Mouse (Mus musculus): ENCODE measurements around the gene Rbpms2. TPM values are rescaled to one million over a fixed set of nuclear protein-coding genes. Genes with fewer than 3 reads are reported as not detected.

The Rbpms2 gene
- polyA plus RNA-seq, 1 experiment from 2014 or later = 8.9 TPM

GRCm38 (mm10) chr9:65622826-65623225 lies 6.6 kb upstream of the Rbpms2 start:
- WGBS = 83% methylated on average over 5 of the region's 5 CpGs
- Histone ChIP-seq H3K27me3 (peaks cover 8% of the 10 kb centered on the region; the same call in 1 of the 2 replicates), H3K36me3 (no peaks in the 10 kb centered on the region), H3K4me1 (no peaks in the 10 kb centered on the region), H3K4me3 (replicated peaks) (no peak overlapping the region), H3K9ac (no peak overlapping the region), H3K9me3 (replicated peaks) (no peaks in the 10 kb centered on the region), H3K4me2 (replicated peaks) (no peak overlapping the region), H3K27ac (replicated peaks) (no peak overlapping the region)
- no peak for ATAC-seq (ENCODE audit: insufficient number of reproducible peaks, low FRiP score, low TSS enrichment, low read depth)

DNA sequence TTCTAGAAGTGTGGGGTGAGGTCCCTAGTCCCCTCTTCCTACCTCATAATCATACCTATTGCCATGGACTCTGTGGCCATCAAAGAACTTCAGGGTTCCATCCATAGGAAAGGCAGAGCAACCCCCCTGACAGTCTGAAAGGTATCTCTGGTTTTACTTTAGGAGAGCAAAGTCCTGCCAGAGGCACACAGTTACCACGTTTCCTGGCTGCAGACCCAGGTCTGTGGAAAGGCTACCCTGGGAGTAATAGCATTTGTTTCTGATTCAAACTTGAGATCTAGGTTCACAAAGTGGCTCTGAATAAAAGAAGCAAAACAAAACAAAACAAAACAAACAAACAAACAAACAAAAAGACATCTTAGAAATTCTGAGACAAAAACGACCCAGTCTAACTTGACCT lies 5.2 kb upstream of the Rbpms2 start:
- no peak overlapping the region for H3K4me3 ChIP-seq (replicated peaks)
- H3K4me2 ChIP-seq (replicated peaks) = no peak overlapping the region
- H3K9ac ChIP-seq = no peak overlapping the region
- no peaks in the 10 kb centered on the region for H3K36me3 ChIP-seq
- ATAC-seq (ENCODE audit: insufficient number of reproducible peaks, low FRiP score, low TSS enrichment, low read depth) = no peak
- H3K9me3 ChIP-seq (replicated peaks) = no peaks in the 10 kb centered on the region
- WGBS = 59% methylated on average over 2 of the region's 2 CpGs
- peaks cover 20% of the 10 kb centered on the region for H3K27me3 ChIP-seq
- H3K27ac ChIP-seq (replicated peaks) = no peak overlapping the region
- H3K4me1 ChIP-seq = peaks cover 5% of the 10 kb centered on the region

DNA sequence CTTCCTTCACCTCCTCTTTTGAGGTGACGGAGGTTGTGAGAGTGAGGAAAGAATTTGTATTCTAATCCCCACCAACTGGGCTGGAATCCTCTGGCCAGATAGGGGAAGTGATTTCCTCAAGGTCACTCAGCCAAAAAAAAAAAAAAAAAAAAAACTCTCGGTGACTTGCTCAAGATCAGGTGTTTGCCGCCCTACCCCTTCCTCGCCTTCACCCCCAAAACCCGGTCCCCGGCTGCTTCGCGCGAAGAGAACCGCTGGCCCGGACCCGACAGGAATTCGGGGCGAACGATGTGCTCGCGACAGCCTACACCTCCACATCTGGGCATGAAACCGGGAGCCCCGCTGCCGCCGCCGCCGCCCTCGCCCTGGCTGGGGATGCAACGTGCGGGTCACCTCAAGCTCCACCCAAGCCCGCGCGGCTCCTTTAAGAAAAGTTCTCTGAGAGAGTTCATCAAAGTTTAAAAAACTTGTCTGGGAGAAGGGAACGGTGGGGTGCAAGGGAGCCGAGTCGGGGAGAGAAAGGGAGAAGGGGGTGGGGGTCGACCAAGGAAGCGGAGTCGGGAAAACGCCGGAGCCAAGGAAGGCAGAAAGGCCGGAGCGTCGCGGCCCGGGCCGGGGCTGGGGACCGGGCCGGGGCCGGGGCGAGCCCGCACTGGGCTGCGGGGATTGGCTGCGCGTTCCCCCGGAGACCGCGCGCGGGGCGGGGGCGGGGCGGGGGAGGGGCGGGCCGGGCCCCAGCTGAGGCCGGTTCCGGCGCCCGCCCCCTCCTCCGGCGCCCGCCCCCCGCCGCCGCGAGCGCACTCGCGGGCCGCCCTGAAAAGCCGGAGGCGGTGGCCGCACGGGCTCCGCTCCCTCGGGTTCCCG lies 551 bp downstream of the Rbpms2 start:
- Histone ChIP-seq H3K9me3 (replicated peaks) (no peaks in the 10 kb centered on the region), H3K9ac (peak overlapping the region; percentile 50; the same call in 1 of the 2 replicates), H3K27ac (replicated peaks) (no peak overlapping the region), H3K4me1 (peaks cover 15% of the 10 kb centered on the region), H3K36me3 (no peaks in the 10 kb centered on the region), H3K4me3 (replicated peaks) (peak overlapping the region; percentile 57), H3K4me2 (replicated peaks) (peak overlapping the region; percentile 99), H3K27me3 (peaks cover 34% of the 10 kb centered on the region)
- ATAC-seq (ENCODE audit: insufficient number of reproducible peaks, low FRiP score, low TSS enrichment, low read depth) = peak; percentile 94
- WGBS = under 1% methylated on average over 37 of the region's 83 CpGs

DNA sequence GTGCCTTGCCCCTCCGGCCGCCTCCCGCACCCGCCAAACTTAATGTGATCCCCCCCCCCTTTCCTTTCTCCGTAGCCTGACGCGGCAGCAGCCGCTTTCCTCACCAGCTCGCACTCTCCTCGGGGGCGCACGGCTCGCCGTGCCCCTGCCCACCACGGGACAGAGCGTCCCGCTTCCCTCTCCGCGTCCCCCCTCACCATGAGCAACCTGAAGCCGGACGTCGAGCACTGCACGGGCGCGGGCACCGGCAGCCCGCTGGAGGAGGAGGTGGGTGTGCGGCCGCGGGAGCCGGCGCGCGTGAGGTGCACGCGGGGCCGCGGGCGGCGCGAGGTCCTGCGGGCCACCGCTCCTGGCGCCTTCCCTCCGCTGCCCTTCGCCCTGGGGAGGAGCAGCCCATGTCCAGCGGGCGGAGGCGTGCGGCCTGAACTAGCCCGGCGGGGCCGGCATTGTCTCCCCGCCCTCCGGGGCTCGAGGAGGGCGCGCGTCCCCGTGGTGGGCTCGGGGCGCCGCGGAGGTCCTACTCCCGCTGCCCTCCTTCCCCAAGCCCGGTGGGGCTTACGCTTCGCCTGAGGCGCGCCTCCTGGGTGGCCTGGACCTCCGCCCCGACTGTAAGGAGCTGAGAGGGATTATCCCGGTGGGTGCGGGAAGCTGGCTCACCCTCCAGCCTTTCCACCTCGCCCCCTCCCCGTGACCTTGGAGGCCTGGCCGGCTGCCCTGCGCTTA lies 1.3 kb downstream of the Rbpms2 start:
- Histone ChIP-seq H3K9ac (peak overlapping the region; percentile 50), H3K27me3 (peaks cover 34% of the 10 kb centered on the region), H3K4me3 (replicated peaks) (peak overlapping the region; percentile 57), H3K4me1 (peaks cover 15% of the 10 kb centered on the region), H3K4me2 (replicated peaks) (peak overlapping the region; percentile 99), H3K27ac (replicated peaks) (no peak overlapping the region), H3K9me3 (replicated peaks) (no peaks in the 10 kb centered on the region), H3K36me3 (no peaks in the 10 kb centered on the region)
- WGBS = under 1% methylated on average over 67 of the region's 78 CpGs
- ATAC-seq (ENCODE audit: insufficient number of reproducible peaks, low FRiP score, low TSS enrichment, low read depth) = peak; percentile 77

- Histone ChIP-seq H3K9me3 (replicated peaks) (no peaks in the 10 kb centered on the region), H3K4me3 (replicated peaks) (peak overlapping the region; percentile 57), H3K4me2 (replicated peaks) (peak overlapping the region; percentile 99), H3K36me3 (no peaks in the 10 kb centered on the region), H3K27ac (replicated peaks) (no peak overlapping the region), H3K27me3 (peaks cover 34% of the 10 kb centered on the region), H3K4me1 (peaks cover 15% of the 10 kb centered on the region), H3K9ac (0 out of 2 replicates have a peak overlapping the region, but pooled peaks have one; percentile 50)
- ATAC-seq (ENCODE audit: insufficient number of reproducible peaks, low FRiP score, low TSS enrichment, low read depth) = no peak
- WGBS = 26% methylated on average over 16 of the region's 16 CpGs
Observed at GRCm38 (mm10) chr9:65631354-65632021, 2.0 kb downstream of the Rbpms2 start.

GRCm38 (mm10) chr9:65635766-65636165 lies 6.3 kb downstream of the Rbpms2 start:
- Histone ChIP-seq H3K36me3 (no peaks in the 10 kb centered on the region), H3K4me1 (peaks cover 7% of the 10 kb centered on the region), H3K9me3 (replicated peaks) (no peaks in the 10 kb centered on the region), H3K4me2 (replicated peaks) (no peak overlapping the region), H3K9ac (no peak overlapping the region), H3K27me3 (peaks cover 11% of the 10 kb centered on the region), H3K27ac (replicated peaks) (no peak overlapping the region), H3K4me3 (replicated peaks) (no peak overlapping the region)
- ATAC-seq (ENCODE audit: insufficient number of reproducible peaks, low FRiP score, low TSS enrichment, low read depth) = no peak
- 67% methylated on average over 1 of the region's 1 CpGs for WGBS

- 81% methylated on average over 4 of the region's 4 CpGs for WGBS
- no peak overlapping the region for H3K4me2 ChIP-seq (replicated peaks)
- H3K36me3 ChIP-seq = no peaks in the 10 kb centered on the region
- no peak overlapping the region for H3K27ac ChIP-seq (replicated peaks)
- H3K4me1 ChIP-seq = peaks cover 4% of the 10 kb centered on the region; the same call in 1 of the 2 replicates
- H3K9me3 ChIP-seq (replicated peaks) = no peaks in the 10 kb centered on the region
- H3K27me3 ChIP-seq = no peaks in the 10 kb centered on the region; the same call in 1 of the 2 replicates
- ATAC-seq (ENCODE audit: insufficient number of reproducible peaks, low FRiP score, low TSS enrichment, low read depth) = no peak
- H3K9ac ChIP-seq = no peak overlapping the region
- no peak overlapping the region for H3K4me3 ChIP-seq (replicated peaks)
Observed at GRCm38 (mm10) chr9:65636926-65637325, 7.5 kb downstream of the Rbpms2 start.

- H3K4me2 ChIP-seq (replicated peaks) = no peak overlapping the region
- WGBS = 56% methylated on average over 5 of the region's 5 CpGs
- H3K27ac ChIP-seq (replicated peaks) = no peak overlapping the region
- no peak for ATAC-seq (ENCODE audit: insufficient number of reproducible peaks, low FRiP score, low TSS enrichment, low read depth)
- no peak overlapping the region for H3K4me3 ChIP-seq (replicated peaks)
- H3K36me3 ChIP-seq = no peaks in the 10 kb centered on the region
- H3K9ac ChIP-seq = no peak overlapping the region
- no peaks in the 10 kb centered on the region for H3K9me3 ChIP-seq (replicated peaks)
- peaks cover 4% of the 10 kb centered on the region; the same call in 1 of the 2 replicates for H3K4me1 ChIP-seq
- H3K27me3 ChIP-seq = no peaks in the 10 kb centered on the region
Observed at GRCm38 (mm10) chr9:65639065-65639464, 9.6 kb downstream of the Rbpms2 start.

DNA sequence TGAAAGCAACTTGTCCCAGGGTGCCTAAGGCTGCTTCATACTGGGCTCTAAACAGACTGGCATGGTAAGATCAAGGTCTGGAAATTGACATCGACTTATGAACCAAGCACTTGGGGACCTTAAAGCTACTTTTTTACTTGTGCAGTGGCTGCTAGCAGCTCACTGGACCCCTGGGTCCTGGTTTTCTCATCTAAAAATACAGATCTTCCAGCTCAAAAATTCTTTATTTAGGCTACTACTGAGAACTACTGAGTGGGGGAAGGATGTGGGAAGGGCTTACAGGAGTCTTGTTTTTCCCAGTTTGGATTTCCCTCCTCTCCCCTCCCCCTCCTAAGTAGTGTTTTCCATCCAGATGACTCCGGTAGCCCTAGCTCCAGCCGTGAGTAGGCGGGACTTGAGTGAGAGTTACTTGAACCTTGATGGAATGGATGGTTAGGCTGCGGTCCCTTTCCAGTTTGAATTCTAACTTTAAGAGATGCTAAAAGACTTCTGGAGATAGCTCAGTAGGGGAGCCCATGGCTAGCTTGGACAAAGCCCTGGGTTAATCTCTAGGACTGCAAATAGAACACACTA lies 11.5 kb downstream of the Rbpms2 start:
- ATAC-seq (ENCODE audit: insufficient number of reproducible peaks, low FRiP score, low TSS enrichment, low read depth) = no peak
- H3K4me2 ChIP-seq (replicated peaks) = no peak overlapping the region

GRCm38 (mm10) chr9:65641446-65642052 lies 12.1 kb downstream of the Rbpms2 start:
- Histone ChIP-seq H3K4me1 (peaks cover 4% of the 10 kb centered on the region; the same call in 1 of the 2 replicates), H3K27me3 (no peaks in the 10 kb centered on the region), H3K4me2 (replicated peaks) (no peak overlapping the region), H3K9me3 (replicated peaks) (no peaks in the 10 kb centered on the region), H3K4me3 (replicated peaks) (no peak overlapping the region), H3K36me3 (no peaks in the 10 kb centered on the region), H3K27ac (replicated peaks) (no peak overlapping the region), H3K9ac (no peak overlapping the region)
- no peak for ATAC-seq (ENCODE audit: insufficient number of reproducible peaks, low FRiP score, low TSS enrichment, low read depth)
- 18% methylated on average over 12 of the region's 12 CpGs for WGBS

More for the DNA sequence above, 11.5 kb downstream of the Rbpms2 start:
- Histone ChIP-seq H3K9ac (no peak overlapping the region), H3K9me3 (replicated peaks) (no peaks in the 10 kb centered on the region), H3K27ac (replicated peaks) (no peak overlapping the region), H3K36me3 (no peaks in the 10 kb centered on the region), H3K4me3 (replicated peaks) (no peak overlapping the region), H3K4me1 (peaks cover 4% of the 10 kb centered on the region; the same call in 1 of the 2 replicates), H3K27me3 (no peaks in the 10 kb centered on the region)
- WGBS = 10% methylated on average over 5 of the region's 5 CpGs

Data from embryonic facial prominence, embryonic 15.5 days (tissue).